In the genomic region with DNA sequence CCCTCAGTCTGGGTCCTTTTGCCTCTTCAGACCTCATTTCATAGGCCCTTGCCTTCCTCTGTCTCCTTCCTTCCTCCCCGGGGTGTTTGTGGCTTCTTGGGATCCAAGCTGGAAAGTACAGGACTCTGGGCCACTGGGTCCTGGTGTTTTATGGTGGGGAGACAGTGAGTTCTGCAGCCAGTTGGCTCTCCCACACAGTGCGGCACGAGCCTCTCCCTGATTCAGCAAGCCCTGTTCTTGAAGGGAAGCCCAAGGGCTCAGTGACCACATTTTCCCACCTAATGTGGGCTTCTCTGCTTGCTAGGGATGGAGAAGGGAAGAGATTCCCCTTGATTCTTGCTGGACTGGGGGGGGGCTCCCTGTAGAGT, we compare ENCODE assay signal across 8 mouse cellular contexts. TPM values are rescaled to one million over a fixed set of nuclear protein-coding genes. Genes with fewer than 3 reads are reported as not detected.
DNase-seq lines count a peak whose midpoint lies in the region; ATAC-seq lines count a peak whose summit lies in the region.

No protein-coding gene starts in this region.

- no peak for ATAC-seq in neural tube, embryonic 11.5 days (ENCODE audit: insufficient read depth, low FRiP score, low TSS enrichment)
- no peak for ATAC-seq in limb, embryonic 15.5 days (ENCODE audit: insufficient number of reproducible peaks, low FRiP score, low TSS enrichment, low read depth)

- H3K4me1 ChIP-seq in neural tube, embryonic 11.5 days (ENCODE audit: control insufficient read depth, insufficient read depth, low read length), result peaks cover 66% of the 10 kb centered on the region
- H3K4me1 ChIP-seq in limb, embryonic 15.5 days, result peaks cover 89% of the 10 kb centered on the region

- H3K36me3 ChIP-seq in neural tube, embryonic 11.5 days (ENCODE audit: control insufficient read depth, insufficient read depth, low read length), result no peaks in the 10 kb centered on the region
- 0 out of 2 replicates have a peak, but pooled peaks cover 3% of the 10 kb centered on the region for H3K36me3 ChIP-seq in limb, embryonic 15.5 days

- H3K9me3 ChIP-seq in neural tube, embryonic 11.5 days (ENCODE audit: control insufficient read depth, low read length), result no peaks in the 10 kb centered on the region
- no peaks in the 10 kb centered on the region for H3K9me3 ChIP-seq in limb, embryonic 15.5 days

- H3K27me3 ChIP-seq in neural tube, embryonic 11.5 days (ENCODE audit: control insufficient read depth, insufficient read depth, low read length), result no peaks in the 10 kb centered on the region
- no peaks in the 10 kb centered on the region for H3K27me3 ChIP-seq in limb, embryonic 15.5 days

- H3K9ac ChIP-seq in neural tube, embryonic 11.5 days (ENCODE audit: low read length), result peak overlapping the region; percentile 15; the same call in 1 of the 2 replicates
- H3K9ac ChIP-seq in limb, embryonic 15.5 days, result no peak overlapping the region

- peak overlapping the region; percentile 71 for H3K4me2 ChIP-seq in neural tube, embryonic 11.5 days (ENCODE audit: low read depth)
- peak overlapping the region; percentile 80 for H3K4me2 ChIP-seq in limb, embryonic 15.5 days

- DNase-seq in adrenal gland, postnatal 10 days, result peak; percentile 41
- DNase-seq in adrenal gland, postnatal 14 days, result no peak
- DNase-seq in neural tube, embryonic 11.5 days (ENCODE audit: low spot score), result no peak
- DNase-seq in neural tube, embryonic 10.5 days (ENCODE audit: extremely low spot score, low spot score), result no peak
- DNase-seq in testis, postnatal 10 days (ENCODE audit: low spot score), result peak; percentile 52
- DNase-seq in embryo, embryonic 9.5 days (ENCODE audit: extremely low spot score), result no peak
- DNase-seq in left cerebral cortex, adult 18-20 months (ENCODE audit: low spot score in 2 of 2), result no peak

- H3K27ac ChIP-seq in neural tube, embryonic 11.5 days (ENCODE audit: low read depth, low read length), result peak overlapping the region; percentile 72
- peak overlapping the region; percentile 93 for H3K27ac ChIP-seq in limb, embryonic 15.5 days

- peak overlapping the region; percentile 25; the same call in 1 of the 2 replicates for H3K4me3 ChIP-seq in neural tube, embryonic 11.5 days (ENCODE audit: low read depth, low read length)
- H3K4me3 ChIP-seq in limb, embryonic 15.5 days, result peak overlapping the region; percentile 77

- WGBS in neural tube, embryonic 11.5 days, result 52% methylated on average over 3 of the region's 3 CpGs
- WGBS in limb, embryonic 15.5 days, result 29% methylated on average over 3 of the region's 3 CpGs

RNA-seq across cellular contexts. Expression of a gene that starts 14.9 kb away (rescaled TPM):
- total RNA-seq in adrenal gland, postnatal 10 days (2021), result 10 to 100 TPM; 26.2 to 34.7 TPM
- 24.5 and 29.3 TPM in 2 replicates for total RNA-seq in adrenal gland, postnatal 14 days (2021)
- polyA plus RNA-seq in neural tube, embryonic 11.5 days (2014; fragmentation: Nextera tagmentation; extraction: Ambion mirVana), result 73.2 and 75.1 TPM in 2 replicates
- polyA plus RNA-seq in limb, embryonic 15.5 days (2015; fragmentation: Nextera tagmentation; extraction: Ambion mirVana), result 43.9 and 51.7 TPM in 2 replicates
- 10 to 100 TPM; 14.4 to 14.9 TPM for total RNA-seq in left cerebral cortex, adult 18-20 months (2021)

RNA-seq across cellular contexts. Expression of a gene that starts 34.9 kb away (rescaled TPM):
- total RNA-seq in adrenal gland, postnatal 10 days (2021), result 1 to 10 TPM; 3.8 to 6.5 TPM
- total RNA-seq in adrenal gland, postnatal 14 days (2021), result 3.5 and 5.8 TPM in 2 replicates
- 41.6 and 44.4 TPM in 2 replicates for polyA plus RNA-seq in neural tube, embryonic 11.5 days (2014; fragmentation: Nextera tagmentation; extraction: Ambion mirVana)
- 23.2 and 24.1 TPM in 2 replicates for polyA plus RNA-seq in limb, embryonic 15.5 days (2015; fragmentation: Nextera tagmentation; extraction: Ambion mirVana)
- total RNA-seq in left cerebral cortex, adult 18-20 months (2021), result under 1 TPM; 0.33 to 0.45 TPM

RNA-seq across cellular contexts. Expression of a gene that starts 40.3 kb away (rescaled TPM):
- under 1 TPM; 0.45 to 0.73 TPM for total RNA-seq in adrenal gland, postnatal 10 days (2021)
- not detected in 2 replicates for total RNA-seq in adrenal gland, postnatal 14 days (2021)
- polyA plus RNA-seq in neural tube, embryonic 11.5 days (2014; fragmentation: Nextera tagmentation; extraction: Ambion mirVana), result 0.57 TPM in 1 of 2 replicates, not detected in the other
- polyA plus RNA-seq in limb, embryonic 15.5 days (2015; fragmentation: Nextera tagmentation; extraction: Ambion mirVana), result 0.49 and 0.86 TPM in 2 replicates
- total RNA-seq in left cerebral cortex, adult 18-20 months (2021), result 1 to 10 TPM; 1.8 to 2.0 TPM

Comparison
In these comparisons a context has a peak if more than half of its experiments do, and no peak if none do; other contexts are left out.
1. DNase-seq: peak in adrenal gland, postnatal 10 days (single experiment) and testis, postnatal 10 days (single experiment); none in adrenal gland, postnatal 14 days (single experiment), neural tube, embryonic 11.5 days (single experiment), neural tube, embryonic 10.5 days (single experiment), embryo, embryonic 9.5 days (single experiment) and left cerebral cortex, adult 18-20 months (0 of 2).